In genomic region chr13:76681286-76681685, GRCm38 (mm10) we compare ENCODE assay signal across 9 mouse cellular contexts.
DNase-seq lines count a peak whose midpoint lies in the region; ATAC-seq and TF ChIP-seq lines count a peak whose summit lies in the region.
"Had no signal": no experiment of that assay in that cellular context is flagged by ENCODE, and none has a peak within 500 bp of the region (broad histone marks: within the 10 kb centered on the region; RNA-seq: fewer than 3 reads in every experiment).

No protein-coding gene starts in this region.

- no peak for ATAC-seq in CD4-positive, CD25-positive, alpha-beta regulatory T cell, adult 4 months
- no peak for ATAC-seq in liver, postnatal 0 days
- no peak for ATAC-seq in liver, embryonic 11.5 days (replicated peaks; ENCODE audit: low FRiP score)
- ATAC-seq in embryonic facial prominence, embryonic 14.5 days (ENCODE audit: low read depth) = no peak

- H3K27me3 ChIP-seq in liver, postnatal 0 days (ENCODE audit: insufficient read depth, low read length) = no peaks in the 10 kb centered on the region
- H3K27me3 ChIP-seq in liver, embryonic 11.5 days (replicated peaks; ENCODE audit: control insufficient read depth, insufficient read depth, low read length) = no peaks in the 10 kb centered on the region
- no peaks in the 10 kb centered on the region for H3K27me3 ChIP-seq in embryonic facial prominence, embryonic 14.5 days (replicated peaks; ENCODE audit: control insufficient read depth, insufficient read depth, low read length)
- no peaks in the 10 kb centered on the region for H3K27me3 ChIP-seq in thymus, adult 2 months (ENCODE audit: control insufficient read depth, insufficient read depth, low read length)
- H3K27me3 ChIP-seq: limb, embryonic 15.5 days had no signal

- H3K4me1 ChIP-seq in liver, postnatal 0 days (ENCODE audit: insufficient read depth) = no peaks in the 10 kb centered on the region
- no peaks in the 10 kb centered on the region for H3K4me1 ChIP-seq in liver, embryonic 11.5 days (replicated peaks; ENCODE audit: control insufficient read depth, insufficient read depth, low read length)
- no peaks in the 10 kb centered on the region for H3K4me1 ChIP-seq in embryonic facial prominence, embryonic 14.5 days (ENCODE audit: control insufficient read depth, insufficient read depth, low read length)
- no peaks in the 10 kb centered on the region for H3K4me1 ChIP-seq in thymus, adult 2 months (replicated peaks; ENCODE audit: control insufficient read depth, insufficient read depth, low read length)
- H3K4me1 ChIP-seq: limb, embryonic 15.5 days had no signal

- H3K9ac ChIP-seq in liver, postnatal 0 days (replicated peaks) = no peak overlapping the region
- no peak overlapping the region for H3K9ac ChIP-seq in liver, embryonic 11.5 days (ENCODE audit: low read depth, low read length)
- no peak overlapping the region for H3K9ac ChIP-seq in embryonic facial prominence, embryonic 14.5 days (ENCODE audit: low read depth, low read length)
- H3K9ac ChIP-seq: limb, embryonic 15.5 days had no signal

- no peak for TF ChIP-seq EP300 in liver, postnatal 0 days (IDR thresholded peaks at IDR 0.05; ENCODE audit: low read depth)

- no peaks in the 10 kb centered on the region for H3K36me3 ChIP-seq in liver, postnatal 0 days (replicated peaks; ENCODE audit: insufficient read depth, low read length)
- H3K36me3 ChIP-seq in liver, embryonic 11.5 days (ENCODE audit: control insufficient read depth, insufficient read depth, low read length) = no peaks in the 10 kb centered on the region
- no peaks in the 10 kb centered on the region for H3K36me3 ChIP-seq in embryonic facial prominence, embryonic 14.5 days (ENCODE audit: control insufficient read depth, insufficient read depth, low read length)
- no peaks in the 10 kb centered on the region for H3K36me3 ChIP-seq in thymus, adult 2 months (ENCODE audit: control insufficient read depth, insufficient read depth, low read length)
- H3K36me3 ChIP-seq: limb, embryonic 15.5 days had no signal

- DNase-seq in CD4-positive, CD25-positive, alpha-beta regulatory T cell, adult 2 months (ENCODE audit: low read depth, low spot score) = peak; percentile 49
- DNase-seq in liver, postnatal 0 days = no peak
- no peak for DNase-seq in liver, embryonic 11.5 days (ENCODE audit: low spot score)
- DNase-seq in embryonic facial prominence, embryonic 14.5 days (ENCODE audit: low spot score) = peak; percentile 41
- DNase-seq in naive thymus-derived CD4-positive, alpha-beta T cell, adult 2 months (ENCODE audit: low read depth) = peak; percentile 26
- no peak for DNase-seq in thymus, adult 2 months
- DNase-seq in kidney, postnatal 10 days = no peak

- no peak overlapping the region for H3K4me3 ChIP-seq in liver, postnatal 0 days (ENCODE audit: low read depth, low read length)
- H3K4me3 ChIP-seq in liver, embryonic 11.5 days (ENCODE audit: low read depth, low read length) = no peak overlapping the region
- no peak overlapping the region for H3K4me3 ChIP-seq in embryonic facial prominence, embryonic 14.5 days (ENCODE audit: low read depth, low read length)
- no peak overlapping the region for H3K4me3 ChIP-seq in thymus, adult 2 months (ENCODE audit: control insufficient read depth, insufficient read depth, low read length)
- H3K4me3 ChIP-seq: limb, embryonic 15.5 days had no signal

- no peaks in the 10 kb centered on the region for H3K9me3 ChIP-seq in liver, postnatal 0 days (ENCODE audit: low read length)
- H3K9me3 ChIP-seq in liver, embryonic 11.5 days (ENCODE audit: control insufficient read depth, low read length) = no peaks in the 10 kb centered on the region
- no peaks in the 10 kb centered on the region for H3K9me3 ChIP-seq in embryonic facial prominence, embryonic 14.5 days (ENCODE audit: control insufficient read depth, low read length)
- H3K9me3 ChIP-seq: limb, embryonic 15.5 days had no signal

- TF ChIP-seq CTCF in liver, postnatal 0 days (IDR thresholded peaks at IDR 0.05; ENCODE audit: low read depth) = peak; percentile 61
- no peak for TF ChIP-seq CTCF in thymus, adult 2 months (IDR thresholded peaks at IDR 0.05; ENCODE audit: borderline replicate concordance, control insufficient read depth, extremely low read depth, insufficient read depth, low read length, poor library complexity)

- H3K27ac ChIP-seq in liver, postnatal 0 days (ENCODE audit: low read depth) = no peak overlapping the region
- no peak overlapping the region for H3K27ac ChIP-seq in liver, embryonic 11.5 days (ENCODE audit: low read depth, low read length)
- H3K27ac ChIP-seq in embryonic facial prominence, embryonic 14.5 days (replicated peaks; ENCODE audit: low read depth, low read length) = no peak overlapping the region
- no peak overlapping the region for H3K27ac ChIP-seq in thymus, adult 2 months (ENCODE audit: control insufficient read depth, insufficient read depth, low read length)
- H3K27ac ChIP-seq: limb, embryonic 15.5 days had no signal

- TF ChIP-seq POLR2A in thymus, adult 2 months (IDR thresholded peaks at IDR 0.05; ENCODE audit: control insufficient read depth, extremely low read depth, insufficient read depth, low read length, poor library complexity) = no peak

- no peak overlapping the region for H3K4me2 ChIP-seq in liver, postnatal 0 days (ENCODE audit: low read depth, low read length)
- no peak overlapping the region for H3K4me2 ChIP-seq in liver, embryonic 11.5 days
- H3K4me2 ChIP-seq in embryonic facial prominence, embryonic 14.5 days (ENCODE audit: low read depth, low read length) = no peak overlapping the region
- H3K4me2 ChIP-seq: limb, embryonic 15.5 days had no signal

Comparison
In these comparisons a context has a peak if more than half of its experiments do, and no peak if none do; other contexts are left out.
1. DNase-seq: peak in CD4-positive, CD25-positive, alpha-beta regulatory T cell, adult 2 months (single experiment), embryonic facial prominence, embryonic 14.5 days (single experiment) and naive thymus-derived CD4-positive, alpha-beta T cell, adult 2 months (single experiment); none in liver, postnatal 0 days (single experiment), liver, embryonic 11.5 days (single experiment), thymus, adult 2 months (single experiment) and kidney, postnatal 10 days (single experiment).